Mouse (Mus musculus): Measurements from ENCODE around the gene Tmc4.

GRCm38 (mm10) chr7:3698471-3698870 lies 21.1 kb upstream of the Tmc4 start:
- TF ChIP-seq POLR2A (IDR thresholded peaks at IDR 0.05; ENCODE audit: control insufficient read depth, low read depth, low read length) (no peak), CTCF (IDR thresholded peaks at IDR 0.05; ENCODE audit: control insufficient read depth, insufficient read depth, insufficient replicate concordance, low read depth, low read length) (no peak)

Measured in testis, adult 2 months (tissue).